Mouse (Mus musculus): ENCODE measurements at regions not wholly inside any gene's neighbourhood (a gene's known extent, or its start where the extent isn't known, plus 50 kb on each side); places are given as distances from the start of the nearest gene placed in this dataset.
A peak's percentile ranks its signal among the peaks of the same experiment; 100 is the strongest.

GRCm38 (mm10) chr15:93959931-93960330 lies 364.2 kb upstream of the Prickle1 start:
- Histone ChIP-seq H3K27me3 (ENCODE audit: insufficient read depth, low read length) (no peaks in the 10 kb centered on the region), H3K27ac (no peak overlapping the region), H3K4me1 (replicated peaks; ENCODE audit: insufficient read depth, low read length) (no peaks in the 10 kb centered on the region), H3K4me2 (ENCODE audit: low read length) (peak overlapping the region; percentile 10; the same call in 1 of the 2 replicates), H3K9ac (ENCODE audit: low read depth, low read length) (no peak overlapping the region), H3K36me3 (ENCODE audit: insufficient read depth, low read length) (no peaks in the 10 kb centered on the region), H3K9me3 (replicated peaks; ENCODE audit: low read length) (no peaks in the 10 kb centered on the region), H3K4me3 (replicated peaks; ENCODE audit: low read depth, low read length) (no peak overlapping the region)
- WGBS = 25% methylated on average over 8 of the region's 8 CpGs
- peak; percentile 53 for DNase-seq (ENCODE audit: low spot score)
- no peak for TF ChIP-seq CTCF (IDR thresholded peaks at IDR 0.05; ENCODE audit: low read depth)
- ATAC-seq (replicated peaks; ENCODE audit: low FRiP score, low read depth) = no peak

- ATAC-seq (replicated peaks; ENCODE audit: low FRiP score, low read depth) (no peak), DNase-seq (ENCODE audit: low spot score) (no peak)
- no peaks in the 10 kb centered on the region for H3K36me3 ChIP-seq (ENCODE audit: insufficient read depth, low read length)
- no peaks in the 10 kb centered on the region for H3K4me1 ChIP-seq (replicated peaks; ENCODE audit: insufficient read depth, low read length)
- H3K27ac ChIP-seq = no peak overlapping the region
- H3K9me3 ChIP-seq (replicated peaks; ENCODE audit: low read length) = no peaks in the 10 kb centered on the region
- H3K27me3 ChIP-seq (ENCODE audit: insufficient read depth, low read length) = no peaks in the 10 kb centered on the region
- H3K9ac ChIP-seq (ENCODE audit: low read depth, low read length) = no peak overlapping the region
- no peak overlapping the region for H3K4me3 ChIP-seq (replicated peaks; ENCODE audit: low read depth, low read length)
- 86% methylated on average over 1 of the region's 1 CpGs for WGBS
- no peak overlapping the region for H3K4me2 ChIP-seq (ENCODE audit: low read length)
- no peak for TF ChIP-seq CTCF (IDR thresholded peaks at IDR 0.05; ENCODE audit: low read depth)
Measured at GRCm38 (mm10) chr15:93958086-93958485, 362.4 kb upstream of the Prickle1 start.

- no peak for ATAC-seq (replicated peaks; ENCODE audit: low FRiP score, low read depth)
- no peak overlapping the region for H3K4me2 ChIP-seq (ENCODE audit: low read length)
- H3K27me3 ChIP-seq (ENCODE audit: insufficient read depth, low read length) = no peaks in the 10 kb centered on the region
- H3K9me3 ChIP-seq (replicated peaks; ENCODE audit: low read length) = no peaks in the 10 kb centered on the region
- no peak for TF ChIP-seq CTCF (IDR thresholded peaks at IDR 0.05; ENCODE audit: low read depth)
- H3K4me3 ChIP-seq (replicated peaks; ENCODE audit: low read depth, low read length) = no peak overlapping the region
- no peaks in the 10 kb centered on the region for H3K36me3 ChIP-seq (ENCODE audit: insufficient read depth, low read length)
- no peak overlapping the region for H3K9ac ChIP-seq (ENCODE audit: low read depth, low read length)
- no peak overlapping the region for H3K27ac ChIP-seq
- H3K4me1 ChIP-seq (replicated peaks; ENCODE audit: insufficient read depth, low read length) = no peaks in the 10 kb centered on the region
- DNase-seq (ENCODE audit: low spot score) = no peak
- 95% methylated on average over 11 of the region's 11 CpGs for WGBS
Measured at GRCm38 (mm10) chr15:93956801-93957200, 361.1 kb upstream of the Prickle1 start.

- H3K4me3 ChIP-seq (replicated peaks; ENCODE audit: low read depth, low read length) = no peak overlapping the region
- no peaks in the 10 kb centered on the region for H3K36me3 ChIP-seq (ENCODE audit: insufficient read depth, low read length)
- 79% methylated on average over 1 of the region's 1 CpGs for WGBS
- DNase-seq (ENCODE audit: low spot score) = no peak
- H3K27me3 ChIP-seq (ENCODE audit: insufficient read depth, low read length) = no peaks in the 10 kb centered on the region
- ATAC-seq (replicated peaks; ENCODE audit: low FRiP score, low read depth) = no peak
- H3K4me2 ChIP-seq (ENCODE audit: low read length) = no peak overlapping the region
- no peak overlapping the region for H3K27ac ChIP-seq
- no peaks in the 10 kb centered on the region for H3K4me1 ChIP-seq (replicated peaks; ENCODE audit: insufficient read depth, low read length)
- no peak for TF ChIP-seq CTCF (IDR thresholded peaks at IDR 0.05; ENCODE audit: low read depth)
- no peaks in the 10 kb centered on the region for H3K9me3 ChIP-seq (replicated peaks; ENCODE audit: low read length)
- no peak overlapping the region for H3K9ac ChIP-seq (ENCODE audit: low read depth, low read length)
Measured at GRCm38 (mm10) chr15:93953548-93953947, 357.9 kb upstream of the Prickle1 start.

GRCm38 (mm10) chr15:93950441-93950840 lies 354.8 kb upstream of the Prickle1 start:
- H3K9me3 ChIP-seq (replicated peaks; ENCODE audit: low read length) = no peaks in the 10 kb centered on the region
- WGBS = 96% methylated on average over 1 of the region's 1 CpGs
- no peak overlapping the region for H3K9ac ChIP-seq (ENCODE audit: low read depth, low read length)
- no peaks in the 10 kb centered on the region for H3K36me3 ChIP-seq (ENCODE audit: insufficient read depth, low read length)
- H3K4me2 ChIP-seq (ENCODE audit: low read length) = no peak overlapping the region
- no peaks in the 10 kb centered on the region for H3K27me3 ChIP-seq (ENCODE audit: insufficient read depth, low read length)
- DNase-seq (ENCODE audit: low spot score) (no peak), ATAC-seq (replicated peaks; ENCODE audit: low FRiP score, low read depth) (no peak)
- no peak for TF ChIP-seq CTCF (IDR thresholded peaks at IDR 0.05; ENCODE audit: low read depth)
- no peak overlapping the region for H3K4me3 ChIP-seq (replicated peaks; ENCODE audit: low read depth, low read length)
- no peaks in the 10 kb centered on the region for H3K4me1 ChIP-seq (replicated peaks; ENCODE audit: insufficient read depth, low read length)
- H3K27ac ChIP-seq = no peak overlapping the region

GRCm38 (mm10) chr15:93948902-93949301 lies 353.2 kb upstream of the Prickle1 start:
- Histone ChIP-seq H3K27ac (no peak overlapping the region), H3K4me3 (replicated peaks; ENCODE audit: low read depth, low read length) (no peak overlapping the region), H3K4me1 (replicated peaks; ENCODE audit: insufficient read depth, low read length) (no peaks in the 10 kb centered on the region), H3K27me3 (ENCODE audit: insufficient read depth, low read length) (no peaks in the 10 kb centered on the region), H3K4me2 (ENCODE audit: low read length) (no peak overlapping the region), H3K9ac (ENCODE audit: low read depth, low read length) (no peak overlapping the region), H3K9me3 (replicated peaks; ENCODE audit: low read length) (no peaks in the 10 kb centered on the region), H3K36me3 (ENCODE audit: insufficient read depth, low read length) (no peaks in the 10 kb centered on the region)
- DNase-seq (ENCODE audit: low spot score) (no peak), ATAC-seq (replicated peaks; ENCODE audit: low FRiP score, low read depth) (no peak)
- WGBS = 84% methylated on average over 4 of the region's 4 CpGs
- TF ChIP-seq CTCF (IDR thresholded peaks at IDR 0.05; ENCODE audit: low read depth) = no peak

GRCm38 (mm10) chr15:93943545-93943944 lies 347.9 kb upstream of the Prickle1 start:
- Histone ChIP-seq H3K9ac (ENCODE audit: low read depth, low read length) (no peak overlapping the region), H3K4me1 (replicated peaks; ENCODE audit: insufficient read depth, low read length) (no peaks in the 10 kb centered on the region), H3K9me3 (replicated peaks; ENCODE audit: low read length) (no peaks in the 10 kb centered on the region), H3K36me3 (ENCODE audit: insufficient read depth, low read length) (no peaks in the 10 kb centered on the region), H3K27me3 (ENCODE audit: insufficient read depth, low read length) (no peaks in the 10 kb centered on the region), H3K27ac (no peak overlapping the region), H3K4me2 (ENCODE audit: low read length) (no peak overlapping the region), H3K4me3 (replicated peaks; ENCODE audit: low read depth, low read length) (no peak overlapping the region)
- DNase-seq (ENCODE audit: low spot score) = no peak
- ATAC-seq (replicated peaks; ENCODE audit: low FRiP score, low read depth) = no peak
- WGBS = 50% methylated on average over 12 of the region's 12 CpGs
- no peak for TF ChIP-seq CTCF (IDR thresholded peaks at IDR 0.05; ENCODE audit: low read depth)

All from kidney, postnatal 0 days (tissue).